Mouse (Mus musculus) adrenal gland (tissue): ENCODE data around the gene Tln1.

Source experiments
- intact Hi-C: fragments of 180-260 bp; cut with DNase I; formaldehyde crosslinking; loops from one replicate; pipeline ENCODE4 v1.15.1; 2025

Tln1 gene

GRCm38 (mm10) chr4:43579256-43579655 is 16.8 kb upstream of the Tln1 start:
- intact Hi-C loops = loop anchor here (5.0 kb wide), 1 partner anchor 47 kb away; no protein-coding TSS in a partner anchor

GRCm38 (mm10) chr4:43578376-43579204 is 16.1 kb upstream of the Tln1 start, which contains the start of the genes Rgp1 and Gba2:
Gene Rgp1, plus strand, starts transcription at chr4:43578715.
Gene Gba2, minus strand, starts transcription at chr4:43578873.
- intact Hi-C loops = loop anchor here (5.0 kb wide), 1 partner anchor 46 kb away; no protein-coding TSS in a partner anchor

DNA sequence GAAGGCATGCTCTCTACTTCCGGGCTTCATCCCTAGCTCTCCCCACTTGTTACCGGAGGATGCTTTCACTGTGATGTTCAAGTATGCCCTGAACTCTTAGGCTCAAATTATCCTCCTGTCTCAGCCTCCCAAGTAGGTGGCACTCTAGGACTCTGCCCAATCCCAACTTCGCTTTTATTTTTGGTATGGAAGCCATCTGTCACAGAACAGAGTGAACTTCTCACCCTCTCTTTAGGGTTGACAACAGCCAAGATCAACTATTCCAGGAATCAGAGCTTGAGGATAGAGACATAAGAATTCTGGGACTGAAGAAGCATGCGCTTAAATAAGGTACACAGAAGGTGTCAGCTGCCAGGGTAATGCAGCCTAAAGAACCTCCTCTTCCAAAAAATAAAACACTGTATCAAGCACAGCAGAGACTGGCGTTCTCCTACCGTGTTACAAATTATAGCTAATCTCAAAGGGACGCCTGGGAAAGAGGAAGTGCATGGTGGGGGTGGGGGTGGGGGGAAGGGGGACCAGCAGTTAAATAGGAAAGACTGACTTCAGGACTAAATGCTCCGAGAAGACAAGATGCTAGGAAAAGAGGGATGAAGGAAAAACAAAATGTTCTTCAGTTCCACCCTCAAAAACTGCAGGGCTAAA is 14.9 kb upstream of the Tln1 start:
- intact Hi-C loops = loop anchor here (5.0 kb wide), 1 partner anchor 45 kb away; no protein-coding TSS in a partner anchor

GRCm38 (mm10) chr4:43575356-43575755 is 12.9 kb upstream of the Tln1 start:
- intact Hi-C loops = loop anchor here (5.0 kb wide), 1 partner anchor 43 kb away; no protein-coding TSS in a partner anchor

- intact Hi-C loops = no loop called here
Observed at GRCm38 (mm10) chr4:43573561-43573960, 11.1 kb upstream of the Tln1 start.

DNA sequence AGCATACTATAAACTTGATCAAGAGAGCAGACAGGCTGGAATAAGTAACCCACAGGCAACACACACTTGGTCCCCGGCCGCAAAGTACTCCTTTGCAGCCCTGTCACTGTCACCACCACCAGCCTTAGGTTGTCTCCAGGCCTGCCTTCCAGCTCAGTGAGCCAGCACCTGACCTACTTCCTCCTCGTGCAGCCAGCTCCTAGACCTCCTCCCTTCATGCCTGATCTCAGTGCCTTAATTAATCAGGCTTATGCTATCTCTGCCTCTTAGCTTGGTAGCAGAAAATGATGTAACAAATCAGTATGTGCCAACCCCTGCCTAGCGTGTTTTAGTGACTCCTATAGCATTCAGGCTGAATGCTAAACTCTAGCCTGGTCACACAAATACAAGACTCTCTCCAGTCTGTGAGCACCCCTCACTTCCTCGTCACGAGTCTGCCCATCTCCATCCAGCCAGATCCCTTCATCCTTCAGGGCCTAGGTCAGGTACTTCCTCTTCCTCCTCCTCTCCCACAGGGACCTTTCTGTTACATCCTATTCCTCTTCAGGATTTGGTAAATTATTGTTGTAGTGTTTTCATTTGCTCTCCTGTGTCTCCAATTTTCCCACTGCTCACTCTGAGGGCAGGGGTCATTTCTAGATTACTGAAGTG is 9.0 kb upstream of the Tln1 start:
- intact Hi-C loops = no loop called here

DNA sequence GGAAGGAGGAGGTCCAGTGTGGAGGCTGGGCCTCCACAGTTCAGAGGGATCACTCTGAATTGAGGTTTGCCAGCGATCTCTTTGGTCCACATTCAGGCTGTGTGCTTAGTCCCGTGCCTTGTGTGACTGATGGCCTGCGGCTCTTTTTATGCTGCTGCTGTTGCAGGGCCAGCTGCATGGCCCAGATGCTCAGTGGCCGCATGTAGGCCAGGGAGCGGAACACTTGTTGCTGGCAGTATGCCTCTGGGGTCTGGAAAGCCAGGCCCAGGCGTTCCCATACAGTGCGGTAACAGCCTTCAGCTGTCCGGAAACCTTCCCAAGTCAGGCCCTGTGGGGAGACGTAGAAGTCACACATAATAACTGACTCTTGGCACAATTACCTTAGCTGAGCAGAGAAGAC is 4.6 kb upstream of the Tln1 start:
- intact Hi-C loops = no loop called here

DNA sequence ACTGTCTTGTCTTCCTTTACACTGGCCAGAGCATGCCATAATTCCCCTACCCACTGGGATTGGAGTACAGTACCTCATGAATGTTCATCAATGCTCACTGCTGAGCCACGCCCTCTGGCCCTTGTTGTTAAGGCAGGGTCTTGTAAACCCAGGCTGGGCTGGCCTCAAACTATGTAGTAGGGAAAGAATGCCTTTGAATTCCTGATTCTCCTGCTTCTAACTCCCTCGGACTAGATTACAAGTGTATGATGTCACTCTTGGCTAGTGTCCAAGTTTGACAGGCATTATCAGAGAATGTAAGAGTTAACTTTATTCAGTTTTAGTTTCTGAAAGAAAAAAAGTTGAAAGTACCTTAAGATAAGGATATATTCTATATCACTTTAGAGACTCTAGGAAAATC is 1.7 kb upstream of the Tln1 start:
- intact Hi-C loops = no loop called here

- intact Hi-C loops = no loop called here
Observed at GRCm38 (mm10) chr4:43563601-43563875, 1.0 kb upstream of the Tln1 start.

DNA sequence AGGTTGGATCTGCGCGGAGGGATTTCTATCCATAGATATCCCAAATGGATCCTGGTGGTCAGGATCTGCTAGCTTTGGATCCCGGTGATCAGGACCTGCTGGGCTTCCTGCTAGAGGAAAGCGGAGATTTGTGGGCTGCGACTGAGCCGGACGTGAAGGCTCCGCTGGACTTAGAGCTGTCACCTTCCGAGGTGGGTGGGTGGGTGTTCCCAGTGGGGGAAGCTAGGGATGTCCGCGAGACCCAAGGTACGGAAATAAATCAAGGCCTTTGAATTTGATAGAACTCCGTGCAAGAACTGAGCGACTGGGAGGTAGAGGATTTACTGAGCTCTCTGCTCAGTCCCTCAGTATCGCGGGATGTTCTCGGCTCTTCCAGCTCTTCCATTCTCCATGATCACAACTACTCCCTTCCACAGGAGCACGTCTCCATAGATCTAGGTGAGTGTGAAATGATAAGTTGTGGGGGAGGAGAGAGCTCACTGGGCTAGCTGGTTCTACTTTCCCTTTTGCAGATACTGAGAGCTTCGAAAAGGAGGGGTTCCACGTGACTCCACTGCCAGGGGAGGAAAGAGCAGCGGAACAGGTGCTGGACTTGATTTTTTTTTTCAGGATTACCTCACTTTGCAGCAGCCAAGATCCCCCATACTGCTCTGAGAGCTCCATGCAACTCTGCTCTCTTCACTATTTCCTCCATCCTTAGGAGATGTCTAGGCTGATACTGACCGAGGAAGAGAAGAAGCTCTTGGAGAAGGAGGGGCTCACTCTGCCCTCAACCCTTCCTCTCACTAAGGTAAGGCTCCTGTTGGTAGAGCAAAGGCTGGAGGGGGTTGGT is 494 bp upstream of the Tln1 start:
- intact Hi-C loops = no loop called here

DNA sequence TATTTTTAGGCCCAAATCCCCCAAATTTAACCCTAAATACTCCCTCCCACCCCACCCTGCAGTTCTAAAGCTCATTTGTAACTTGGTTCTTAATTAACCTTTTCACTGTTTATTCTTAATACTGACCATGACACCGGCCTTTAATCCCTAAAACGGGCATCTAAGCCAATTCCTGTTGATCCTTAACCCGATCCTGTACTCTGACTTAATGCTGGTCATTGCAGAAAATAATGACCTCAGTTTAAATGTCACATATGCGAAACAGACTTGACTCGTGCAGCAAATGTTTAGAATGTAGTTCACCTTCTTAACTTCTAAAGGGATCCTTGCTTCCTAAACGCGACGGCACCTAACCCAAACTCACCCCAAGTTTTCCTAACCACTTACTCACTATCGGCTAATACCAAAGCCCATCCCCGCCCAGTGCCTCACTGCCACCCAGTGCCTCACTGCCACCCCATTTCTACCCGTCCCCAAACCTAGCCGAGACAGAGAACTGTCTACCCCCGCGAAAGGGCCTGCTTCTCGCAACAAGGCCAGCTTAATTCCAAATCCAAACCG is 975 bp downstream of the Tln1 start:
- intact Hi-C loops = no loop called here

- intact Hi-C loops = no loop called here
Observed at GRCm38 (mm10) chr4:43560976-43561375, 1.5 kb downstream of the Tln1 start.

DNA sequence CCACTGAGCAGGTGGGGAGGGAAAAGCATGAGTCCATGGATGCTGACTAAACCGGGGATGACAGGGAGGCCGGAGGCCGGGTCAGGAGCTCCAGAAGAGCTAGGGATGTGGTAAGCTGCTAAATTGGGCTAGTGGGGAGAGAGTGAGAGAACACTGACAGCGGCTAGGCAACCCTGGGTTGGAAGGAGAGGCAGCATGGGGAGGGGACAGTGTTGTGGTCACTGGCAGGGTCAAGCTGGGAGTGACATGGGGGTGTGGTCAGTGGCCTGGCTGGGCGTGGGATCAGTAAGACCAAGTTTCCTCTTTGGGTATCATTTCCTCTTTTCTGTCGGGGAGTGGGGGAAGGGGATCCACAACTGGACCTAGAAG is 2.3 kb downstream of the Tln1 start:
- intact Hi-C loops = no loop called here

- intact Hi-C loops = no loop called here
Observed at GRCm38 (mm10) chr4:43559519-43560242, 2.8 kb downstream of the Tln1 start.

GRCm38 (mm10) chr4:43558631-43559356 is 3.7 kb downstream of the Tln1 start:
- intact Hi-C loops = no loop called here

DNA sequence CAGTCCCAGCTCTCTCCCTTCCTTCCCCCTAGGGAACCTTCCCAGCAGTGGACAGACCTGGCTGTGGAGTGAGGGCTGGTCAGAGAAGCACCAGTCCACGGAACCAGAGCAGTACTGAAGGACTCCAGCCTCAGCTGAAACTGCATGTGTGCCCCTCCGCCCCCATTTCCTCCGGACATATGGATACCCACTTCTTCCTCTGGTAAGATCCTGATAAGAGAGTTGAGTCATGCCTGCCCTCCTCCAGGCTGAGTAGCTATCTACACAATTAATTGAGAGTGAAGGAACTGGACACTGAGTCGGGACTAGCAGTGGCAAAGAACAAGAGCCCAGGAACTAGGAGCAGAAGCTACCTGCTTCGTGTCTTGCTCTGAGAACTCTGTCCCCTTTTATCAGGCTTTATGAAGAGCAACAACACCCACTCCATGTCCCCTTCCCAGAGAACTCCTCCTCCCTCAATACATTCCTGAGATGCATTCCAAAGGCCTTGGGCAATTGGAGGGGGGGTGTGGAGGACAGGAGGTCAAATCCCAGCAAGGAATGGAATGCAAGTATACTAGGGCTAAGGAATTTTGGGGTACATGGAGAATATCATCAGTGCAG is 4.4 kb downstream of the Tln1 start:
- intact Hi-C loops = no loop called here

GRCm38 (mm10) chr4:43555926-43556325 is 6.6 kb downstream of the Tln1 start:
- intact Hi-C loops = no loop called here

DNA sequence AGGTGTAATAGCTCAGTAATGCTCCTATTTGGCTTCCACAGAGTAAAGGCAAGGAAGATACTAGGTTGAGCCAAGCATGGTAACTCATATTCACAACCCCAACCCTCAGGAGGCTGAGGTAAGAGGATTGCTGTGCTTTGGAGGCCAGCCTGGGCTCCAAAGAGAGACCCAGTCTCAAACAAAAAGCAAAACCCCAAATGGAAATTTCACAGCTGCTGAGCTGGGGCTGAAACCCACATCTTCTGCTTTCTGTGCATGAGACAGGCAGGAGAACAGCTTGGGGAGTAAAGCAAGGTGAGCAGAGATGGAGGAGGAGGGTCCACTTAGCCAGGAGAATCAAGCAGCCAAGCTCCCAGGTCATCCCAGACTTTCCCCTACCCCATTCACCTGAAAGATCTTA is 8.6 kb downstream of the Tln1 start:
- intact Hi-C loops = no loop called here

- intact Hi-C loops = no loop called here
Observed at GRCm38 (mm10) chr4:43552437-43552836, 10.1 kb downstream of the Tln1 start.
